Mouse (Mus musculus) liver, embryonic 16.5 days (tissue): ENCODE data around the gene Prpf4. TPM values are rescaled to one million over a fixed set of nuclear protein-coding genes. Genes with fewer than 3 reads are reported as not detected.

Experiments
- ATAC-seq: fragments of 200-750 bp; cut with Nextera tagmentation; 2 replicates; pipeline ENCODE4 v1.8.0; 2017; ENCODE audit warnings: low read depth, mild to moderate bottlenecking, moderate number of reproducible peaks, moderate library complexity
- H3K27ac ChIP-seq: fragments of 300-500 bp; sonication (generic); 2 replicates; pipeline ENCODE4 v1.5.1; 2014; ENCODE audit warnings: mild to moderate bottlenecking, low read length
- H3K27me3 ChIP-seq: fragments of 300-500 bp; sonication (generic); 2 replicates; pipeline ENCODE4 v1.6.1; 2014; ENCODE audit warnings: low read depth, low read length, mixed read lengths; ENCODE audit not compliant: control insufficient read depth, insufficient read depth
- H3K36me3 ChIP-seq: fragments of 300-500 bp; sonication (generic); 2 replicates; pipeline ENCODE4 v1.6.1; 2014; ENCODE audit warnings: mild to moderate bottlenecking; ENCODE audit not compliant: control insufficient read depth, insufficient read depth
- H3K4me1 ChIP-seq: fragments of 300-500 bp; sonication (generic); 2 replicates; pipeline ENCODE4 v1.6.1; 2014; ENCODE audit warnings: low read depth, low read length, mixed read lengths; ENCODE audit not compliant: control insufficient read depth
- H3K4me2 ChIP-seq: fragments of 300-500 bp; sonication (generic); 2 replicates; pipeline ENCODE4 v1.6.1; 2014; ENCODE audit warnings: low read depth, low read length, mixed read lengths
- H3K4me3 ChIP-seq: fragments of 300-500 bp; sonication (generic); 2 replicates; pipeline ENCODE4 v1.5.1; 2014; ENCODE audit warnings: low read depth, mild to moderate bottlenecking, low read length
- H3K9ac ChIP-seq: fragments of 300-500 bp; sonication (generic); 2 replicates; pipeline ENCODE4 v1.6.1; 2014; ENCODE audit warnings: low read depth, low read length
- H3K9me3 ChIP-seq: fragments of 300-500 bp; sonication (generic); replicated peaks from 2 replicates; pipeline ENCODE4 v1.6.1; 2016; ENCODE audit warnings: low read length; ENCODE audit not compliant: control insufficient read depth
- WGBS: fragments of 180-500 bp; shearing (Covaris S2); extraction: QIAGEN DNeasy Blood & Tissue Kit; methylation state at CpG from one replicate; pipeline ENCODE4 v1.1.7; 2014; ENCODE audit not compliant: insufficient replicate concordance; 5-methylcytosine and 5-hydroxymethylcytosine counted together
- polyA plus RNA-seq: library from polyadenylated mRNA; unstranded; fragments of >200 nt; fragmentation: Nextera tagmentation; extraction: Ambion mirVana; gene quantifications from 2 replicates; pipeline ENCODE4 v1.2.1, GENCODE M21; 2015

Prpf4 gene
- polyA plus RNA-seq, 1 experiment from 2014 or later = 8.4 TPM

DNA sequence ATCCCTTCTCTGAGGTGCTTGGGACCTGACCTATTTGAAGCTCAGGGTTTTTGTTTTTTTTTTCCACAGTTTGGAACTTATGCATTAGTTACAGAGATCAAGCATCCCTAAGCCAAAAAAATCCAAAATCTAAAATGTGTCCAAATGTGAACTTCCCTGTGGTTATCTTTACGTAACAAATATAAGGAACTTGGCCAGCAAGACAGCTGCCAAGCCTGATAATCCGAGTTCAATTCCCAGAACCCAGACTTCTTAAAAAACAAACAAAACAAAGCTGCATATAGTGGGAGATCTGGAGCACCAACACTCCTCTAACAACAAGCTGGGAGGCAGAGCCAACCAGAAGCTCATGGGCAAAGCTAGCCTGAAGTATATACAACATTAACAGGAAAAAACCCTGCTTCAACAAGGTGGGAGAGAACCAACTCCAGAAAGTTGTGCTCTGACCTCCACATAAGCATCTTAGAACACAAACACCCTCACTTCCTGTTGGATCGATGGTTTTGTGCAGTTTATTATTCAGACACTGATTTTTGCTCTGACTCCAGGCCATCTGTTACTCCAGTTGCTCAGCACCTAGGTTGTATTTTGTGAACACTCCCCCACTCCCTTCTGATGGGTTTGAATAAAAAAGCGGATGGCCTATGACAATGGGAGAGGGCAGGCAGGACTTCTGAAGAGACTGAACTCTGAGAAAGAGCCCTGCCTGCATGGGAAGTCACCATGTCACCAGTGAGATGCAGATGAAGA, 10.8 kb upstream of the Prpf4 start:
- WGBS = 60% methylated on average over 4 of the region's 4 CpGs
- Histone ChIP-seq H3K27me3 (no peaks in the 10 kb centered on the region), H3K4me3 (no peak overlapping the region), H3K36me3 (peaks cover 35% of the 10 kb centered on the region), H3K27ac (no peak overlapping the region), H3K9ac (no peak overlapping the region), H3K4me1 (no peaks in the 10 kb centered on the region), H3K4me2 (no peak overlapping the region), H3K9me3 (no peaks in the 10 kb centered on the region)
- no peak for ATAC-seq

DNA sequence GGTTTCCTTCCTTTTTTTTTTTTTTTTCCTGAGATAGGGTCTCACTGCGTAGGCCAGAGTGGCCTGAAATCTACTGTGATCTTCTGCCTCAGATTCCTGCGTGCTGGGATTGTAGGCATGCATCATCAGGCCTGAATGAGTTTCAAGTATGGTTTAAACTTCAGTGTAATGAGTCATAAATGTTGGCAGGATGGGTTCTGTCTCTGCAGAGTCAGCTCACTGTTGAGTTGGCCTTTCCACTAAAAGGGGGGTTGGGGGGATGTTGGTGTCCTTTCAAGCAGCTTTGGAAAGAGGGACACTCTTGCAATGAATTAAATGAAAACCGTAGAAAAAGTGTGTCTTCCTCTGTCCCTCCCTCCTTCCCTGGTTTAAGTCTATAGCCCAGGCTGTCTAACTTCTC, 9.6 kb upstream of the Prpf4 start:
- Histone ChIP-seq H3K9ac (no peak overlapping the region), H3K36me3 (peaks cover 32% of the 10 kb centered on the region), H3K27ac (no peak overlapping the region), H3K4me2 (no peak overlapping the region), H3K27me3 (no peaks in the 10 kb centered on the region), H3K9me3 (no peaks in the 10 kb centered on the region), H3K4me1 (no peaks in the 10 kb centered on the region), H3K4me3 (no peak overlapping the region)
- WGBS = 78% methylated on average over 3 of the region's 3 CpGs
- no peak for ATAC-seq

DNA sequence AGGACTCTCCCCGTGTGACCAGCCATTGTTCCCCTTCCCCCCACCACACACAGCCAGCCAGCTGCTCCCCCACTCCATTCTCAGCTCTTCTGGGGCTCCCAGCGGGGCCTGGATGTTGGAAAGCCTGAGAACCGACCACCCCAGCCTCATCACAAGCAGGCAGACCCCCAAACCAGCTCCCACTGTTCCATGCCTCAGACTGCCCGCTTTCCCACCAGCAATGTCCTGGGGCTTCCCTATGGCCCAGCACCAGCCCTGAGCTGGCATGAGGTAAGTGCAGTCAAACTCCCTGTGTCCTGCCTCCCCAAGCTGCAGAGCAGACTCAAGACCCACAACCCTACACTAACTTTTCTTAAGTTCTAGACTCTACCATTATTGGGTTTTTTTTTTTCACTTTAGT, 2.5 kb upstream of the Prpf4 start:
- no peak overlapping the region for H3K9ac ChIP-seq
- peaks cover 14% of the 10 kb centered on the region; the same call in 1 of the 2 replicates for H3K36me3 ChIP-seq
- 66% methylated on average over 4 of the region's 4 CpGs for WGBS
- no peak for ATAC-seq
- H3K9me3 ChIP-seq = no peaks in the 10 kb centered on the region
- no peaks in the 10 kb centered on the region for H3K27me3 ChIP-seq
- no peak overlapping the region for H3K4me3 ChIP-seq
- H3K27ac ChIP-seq = no peak overlapping the region
- H3K4me1 ChIP-seq = peaks cover 21% of the 10 kb centered on the region
- no peak overlapping the region for H3K4me2 ChIP-seq

DNA sequence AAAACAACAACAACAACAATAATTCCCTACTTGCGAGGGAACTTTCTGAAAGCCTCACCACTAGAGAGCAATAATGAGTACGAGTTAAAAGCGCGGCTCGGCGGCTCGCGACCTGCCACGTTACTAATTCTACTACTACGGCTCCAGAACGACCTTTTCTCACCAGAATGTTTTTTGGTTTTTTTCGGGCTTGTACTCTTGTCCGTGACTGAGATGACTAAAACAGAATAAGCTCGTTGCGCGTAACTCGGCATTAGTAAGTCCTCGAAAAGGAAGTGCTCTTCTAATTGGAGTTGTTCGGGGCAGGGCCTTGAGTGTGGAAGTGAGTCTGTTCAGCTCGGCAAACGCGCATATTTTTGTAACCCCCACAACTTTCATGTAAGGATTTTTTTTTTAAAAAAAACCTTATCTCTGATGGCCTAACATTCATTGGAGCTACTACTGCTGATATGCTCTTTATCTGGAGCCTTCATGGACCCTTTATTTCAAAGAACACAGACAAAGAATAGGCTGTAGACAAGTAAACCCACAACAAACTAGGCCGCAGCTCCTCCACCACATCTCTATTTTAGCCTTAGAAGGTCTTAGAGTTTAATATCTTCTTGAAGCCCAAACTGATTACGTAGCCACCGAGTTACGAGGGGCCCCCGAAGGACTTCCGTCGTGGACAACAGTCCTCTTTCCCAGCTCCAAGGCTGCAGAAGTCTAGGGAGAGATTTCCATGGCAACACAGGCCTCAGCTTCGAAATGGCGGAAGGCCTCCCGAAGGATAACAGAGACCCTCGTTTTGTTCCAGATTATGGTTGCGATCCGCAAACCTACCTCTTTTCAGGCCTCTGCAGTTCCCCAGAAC, 641 bp upstream of the Prpf4 start:
- Histone ChIP-seq H3K9me3 (no peaks in the 10 kb centered on the region), H3K27me3 (no peaks in the 10 kb centered on the region), H3K4me3 (peak overlapping the region; percentile 81), H3K4me2 (peak overlapping the region; percentile 55), H3K27ac (peak overlapping the region; percentile 91), H3K36me3 (peaks cover 10% of the 10 kb centered on the region; the same call in 1 of the 2 replicates), H3K9ac (peak overlapping the region; percentile 73), H3K4me1 (peaks cover 21% of the 10 kb centered on the region)
- ATAC-seq = peak; percentile 20
- under 1% methylated on average over 35 of the region's 35 CpGs for WGBS

DNA sequence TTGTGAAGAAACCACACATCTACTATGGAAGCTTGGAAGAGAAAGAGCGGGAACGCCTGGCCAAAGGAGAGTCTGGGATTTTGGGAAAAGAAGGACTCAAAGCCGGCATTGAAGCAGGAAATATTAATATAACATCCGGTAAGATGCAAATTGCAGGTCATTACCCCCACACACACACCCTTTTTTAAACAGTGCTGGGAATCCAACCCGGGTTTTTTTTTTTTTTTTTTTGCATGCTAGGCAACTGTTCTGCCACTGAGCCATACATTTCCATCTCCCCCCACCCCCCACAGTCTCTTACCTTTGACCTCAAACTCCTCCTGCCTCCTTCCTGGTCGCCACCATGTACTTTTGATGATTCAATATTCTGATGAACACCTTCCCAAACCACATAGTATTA, 1.0 kb downstream of the Prpf4 start:
- H3K4me2 ChIP-seq = peak overlapping the region; percentile 70
- no peak for ATAC-seq
- H3K27me3 ChIP-seq = no peaks in the 10 kb centered on the region
- H3K4me1 ChIP-seq = peaks cover 20% of the 10 kb centered on the region
- 19% methylated on average over 6 of the region's 6 CpGs for whole genome bisulfite sequencing
- H3K9ac ChIP-seq = peak overlapping the region; percentile 89
- peak overlapping the region; percentile 85 for H3K27ac ChIP-seq
- H3K4me3 ChIP-seq = peak overlapping the region; percentile 81
- H3K9me3 ChIP-seq = no peaks in the 10 kb centered on the region
- H3K36me3 ChIP-seq = peaks cover 14% of the 10 kb centered on the region

DNA sequence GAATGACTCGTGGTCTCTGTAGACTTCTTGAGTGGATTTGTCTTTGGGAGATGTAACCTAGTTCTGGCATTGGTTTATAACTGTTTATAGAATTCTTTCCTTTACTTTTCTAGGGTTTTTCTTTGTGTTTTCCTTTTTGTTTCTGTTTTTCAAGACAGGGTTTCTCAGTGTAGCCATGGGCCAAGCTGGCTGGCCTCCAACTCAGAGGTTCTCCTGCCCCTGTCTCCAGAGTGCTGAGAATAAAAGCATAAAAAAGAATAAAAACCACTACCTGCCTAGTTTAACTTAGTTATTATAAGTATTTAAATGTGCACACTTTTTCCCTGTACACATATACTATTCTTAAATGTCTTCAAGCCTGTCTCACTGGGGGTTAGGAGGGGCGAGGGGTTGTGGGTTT, 1.7 kb downstream of the Prpf4 start:
- Histone ChIP-seq H3K4me3 (peak overlapping the region; percentile 81), H3K36me3 (peaks cover 22% of the 10 kb centered on the region), H3K9me3 (no peaks in the 10 kb centered on the region), H3K9ac (peak overlapping the region; percentile 89; the same call in 1 of the 2 replicates), H3K27ac (no peak overlapping the region), H3K4me1 (peaks cover 18% of the 10 kb centered on the region), H3K4me2 (peak overlapping the region; percentile 70), H3K27me3 (no peaks in the 10 kb centered on the region)
- WGBS = 70% methylated on average over 2 of the region's 2 CpGs
- no peak for ATAC-seq

DNA sequence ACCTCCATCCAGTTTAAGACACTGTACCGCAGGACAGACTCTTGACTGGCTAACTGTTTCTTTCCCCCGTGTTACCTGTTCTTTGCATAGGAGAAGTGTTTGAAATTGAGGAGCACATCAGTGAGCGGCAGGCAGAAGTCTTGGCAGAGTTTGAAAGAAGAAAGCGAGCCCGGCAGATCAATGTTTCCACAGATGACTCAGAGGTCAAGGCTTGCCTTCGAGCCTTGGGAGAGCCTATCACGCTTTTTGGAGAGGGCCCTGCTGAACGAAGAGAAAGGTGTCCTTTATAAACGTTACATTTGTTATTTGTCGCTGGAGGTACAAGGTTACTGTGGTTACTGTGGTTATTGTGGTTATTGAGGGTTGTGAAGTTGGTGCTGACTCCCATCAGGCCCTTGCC, 3.0 kb downstream of the Prpf4 start:
- Histone ChIP-seq H3K4me3 (no peak overlapping the region), H3K27ac (no peak overlapping the region), H3K36me3 (peaks cover 33% of the 10 kb centered on the region), H3K9me3 (no peaks in the 10 kb centered on the region), H3K4me2 (no peak overlapping the region), H3K27me3 (no peaks in the 10 kb centered on the region), H3K4me1 (peaks cover 13% of the 10 kb centered on the region), H3K9ac (no peak overlapping the region)
- no peak for ATAC-seq
- 69% methylated on average over 10 of the region's 10 CpGs for WGBS

DNA sequence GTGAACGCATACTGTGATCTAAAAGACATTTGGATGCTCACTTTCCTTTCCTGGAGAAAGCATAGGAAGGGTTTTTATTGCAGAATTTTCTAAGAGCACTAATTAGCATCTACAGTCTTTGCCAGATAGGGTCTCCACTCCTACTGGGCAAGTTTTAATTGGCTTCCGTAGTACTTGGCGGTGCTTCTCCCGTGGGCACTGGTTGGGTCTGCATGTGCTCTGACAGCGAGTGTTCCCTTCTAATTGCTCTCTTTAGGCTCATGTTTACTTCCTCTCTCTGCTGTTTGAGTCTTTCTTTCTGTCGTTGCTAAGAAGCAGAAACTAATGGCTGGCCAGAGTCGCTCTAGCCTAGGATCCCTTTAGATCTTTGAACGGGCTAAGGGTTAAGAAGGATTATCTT, 9.9 kb downstream of the Prpf4 start:
- Histone ChIP-seq H3K27me3 (no peaks in the 10 kb centered on the region), H3K36me3 (peaks cover 84% of the 10 kb centered on the region), H3K4me3 (no peak overlapping the region), H3K9ac (no peak overlapping the region), H3K4me1 (no peaks in the 10 kb centered on the region), H3K4me2 (no peak overlapping the region), H3K9me3 (no peaks in the 10 kb centered on the region), H3K27ac (no peak overlapping the region)
- no peak for ATAC-seq
- 82% methylated on average over 8 of the region's 8 CpGs for WGBS

DNA sequence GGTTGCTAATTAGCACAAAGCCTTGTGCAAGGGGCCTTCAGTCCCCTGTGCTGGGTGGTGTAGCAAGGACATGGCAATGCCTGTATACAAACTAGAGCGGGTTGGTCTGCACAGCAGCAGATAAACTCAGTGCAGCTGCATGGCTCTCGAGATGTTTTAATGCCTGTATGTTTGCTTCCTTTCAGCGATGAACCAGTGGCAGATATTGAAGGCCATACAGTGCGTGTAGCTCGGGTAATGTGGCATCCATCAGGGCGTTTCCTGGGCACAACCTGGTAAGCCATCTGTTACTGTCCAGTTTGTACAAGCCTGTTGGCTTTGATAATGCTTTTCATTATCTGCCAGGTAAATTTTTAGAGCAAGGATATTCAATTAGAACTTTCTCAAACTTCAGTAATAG, 10.5 kb downstream of the Prpf4 start:
- no peaks in the 10 kb centered on the region for H3K4me1 ChIP-seq
- no peak overlapping the region for H3K27ac ChIP-seq
- no peak overlapping the region for H3K4me3 ChIP-seq
- H3K9me3 ChIP-seq = no peaks in the 10 kb centered on the region
- 79% methylated on average over 6 of the region's 6 CpGs for WGBS
- no peak overlapping the region for H3K9ac ChIP-seq
- ATAC-seq = no peak
- peaks cover 88% of the 10 kb centered on the region for H3K36me3 ChIP-seq
- no peaks in the 10 kb centered on the region for H3K27me3 ChIP-seq
- no peak overlapping the region for H3K4me2 ChIP-seq
